Comparison of ENCODE assay signal across 8 mouse cellular contexts in genomic region chr8:125910365-125911228, GRCm38 (mm10). TPM values are rescaled to one million over a fixed set of nuclear protein-coding genes. Genes with fewer than 3 reads are reported as not detected.
DNase-seq lines count a peak whose midpoint lies in the region; ATAC-seq and TF ChIP-seq lines count a peak whose summit lies in the region.

Gene Map3k21, plus strand, starts transcription at chr8:125910450.

- H3K27me3 ChIP-seq in forebrain, embryonic 10.5 days (ENCODE audit: poor library complexity, severe bottlenecking) = peaks cover 86% of the 10 kb centered on the region
- peaks cover 86% of the 10 kb centered on the region for H3K27me3 ChIP-seq in hindbrain, embryonic 13.5 days
- H3K27me3 ChIP-seq in lung, embryonic 14.5 days (ENCODE audit: insufficient read depth, low read length) = peaks cover 46% of the 10 kb centered on the region
- H3K27me3 ChIP-seq in stomach, embryonic 15.5 days (replicated peaks) = peaks cover 33% of the 10 kb centered on the region

- peak within 1 kb of the TSS; percentile 75 for H3K9ac ChIP-seq in hindbrain, embryonic 13.5 days
- peak within 1 kb of the TSS; percentile 48 for H3K9ac ChIP-seq in lung, embryonic 14.5 days
- H3K9ac ChIP-seq in stomach, embryonic 15.5 days = peak within 1 kb of the TSS; percentile 46

- no peak within 1 kb of the TSS; the same call in 1 of the 2 replicates for H3K27ac ChIP-seq in forebrain, embryonic 10.5 days
- H3K27ac ChIP-seq in hindbrain, embryonic 13.5 days = no peak within 1 kb of the TSS
- H3K27ac ChIP-seq in lung, embryonic 14.5 days (ENCODE audit: low read depth) = peak within 1 kb of the TSS; percentile 45; the same call in 1 of the 2 replicates
- peak within 1 kb of the TSS; percentile 66 for H3K27ac ChIP-seq in stomach, embryonic 15.5 days

- H3K4me1 ChIP-seq in forebrain, embryonic 10.5 days = peaks cover 22% of the 10 kb centered on the region
- H3K4me1 ChIP-seq in hindbrain, embryonic 13.5 days (replicated peaks) = peaks cover 19% of the 10 kb centered on the region
- H3K4me1 ChIP-seq in lung, embryonic 14.5 days (ENCODE audit: insufficient read depth) = no peaks in the 10 kb centered on the region
- peaks cover 21% of the 10 kb centered on the region for H3K4me1 ChIP-seq in stomach, embryonic 15.5 days

- WGBS in forebrain, embryonic 10.5 days = under 1% methylated on average over 93 of the region's 93 CpGs
- 2% methylated on average over 88 of the region's 93 CpGs for WGBS in hindbrain, embryonic 13.5 days
- WGBS in lung, embryonic 14.5 days = under 1% methylated on average over 91 of the region's 93 CpGs
- under 1% methylated on average over 93 of the region's 93 CpGs for WGBS in stomach, embryonic 15.5 days

- peak; percentile 49 for ATAC-seq in hindbrain, embryonic 13.5 days (ENCODE audit: low FRiP score)
- peak; percentile 53 for ATAC-seq in lung, embryonic 14.5 days (ENCODE audit: insufficient read depth)
- ATAC-seq in stomach, embryonic 15.5 days (ENCODE audit: insufficient read depth, low FRiP score, low read depth) = 0 out of 2 replicates have a peak, but pooled peaks have one; percentile 12

- H3K4me3 ChIP-seq in forebrain, embryonic 10.5 days = peak within 1 kb of the TSS; percentile 63
- H3K4me3 ChIP-seq in hindbrain, embryonic 13.5 days = peak within 1 kb of the TSS; percentile 57
- peak within 1 kb of the TSS; percentile 60 for H3K4me3 ChIP-seq in lung, embryonic 14.5 days (ENCODE audit: low read depth, low read length)
- peak within 1 kb of the TSS; percentile 53 for H3K4me3 ChIP-seq in stomach, embryonic 15.5 days (replicated peaks)

- H3K4me2 ChIP-seq in hindbrain, embryonic 13.5 days = peak within 1 kb of the TSS; percentile 97
- peak within 1 kb of the TSS; percentile 76 for H3K4me2 ChIP-seq in lung, embryonic 14.5 days
- peak within 1 kb of the TSS; percentile 98 for H3K4me2 ChIP-seq in stomach, embryonic 15.5 days

- TF ChIP-seq CTCF in lung, embryonic 14.5 days (IDR thresholded peaks at IDR 0.05; ENCODE audit: low read depth) = no peak

- no peaks in the 10 kb centered on the region for H3K9me3 ChIP-seq in forebrain, embryonic 10.5 days
- H3K9me3 ChIP-seq in hindbrain, embryonic 13.5 days = no peaks in the 10 kb centered on the region
- H3K9me3 ChIP-seq in lung, embryonic 14.5 days (ENCODE audit: low read depth, low read length) = peaks cover 3% of the 10 kb centered on the region; the same call in 1 of the 2 replicates
- no peaks in the 10 kb centered on the region for H3K9me3 ChIP-seq in stomach, embryonic 15.5 days

- H3K36me3 ChIP-seq in forebrain, embryonic 10.5 days (replicated peaks) = no peaks in the 10 kb centered on the region
- H3K36me3 ChIP-seq in hindbrain, embryonic 13.5 days = no peaks in the 10 kb centered on the region
- no peaks in the 10 kb centered on the region for H3K36me3 ChIP-seq in lung, embryonic 14.5 days (ENCODE audit: insufficient read depth)
- H3K36me3 ChIP-seq in stomach, embryonic 15.5 days = no peaks in the 10 kb centered on the region

- DNase-seq in cerebellum, adult 11-12 months = peak; percentile 43
- no peak for DNase-seq in cerebellum, adult 11 months
- peak; percentile 42 for DNase-seq in adrenal gland, postnatal 10 days
- peak; percentile 44 for DNase-seq in forebrain, embryonic 10.5 days (ENCODE audit: extremely low spot score, low spot score)
- DNase-seq in lung, embryonic 14.5 days = peak; percentile 48
- DNase-seq in spleen, postnatal 36 days (ENCODE audit: low spot score in 2 of 2) = no peak

RNA-seq across cellular contexts. Expression of gene Map3k21, which starts in this region (rescaled TPM):
- 1 to 10 TPM; 1.1 TPM for total RNA-seq in adrenal gland, postnatal 10 days (2021)
- not detected in 2 replicates for polyA plus RNA-seq in forebrain, embryonic 10.5 days (2016; fragmentation: Nextera tagmentation; extraction: Ambion mirVana)
- 0.29 and 0.48 TPM in 2 replicates for polyA plus RNA-seq in hindbrain, embryonic 13.5 days (2015; fragmentation: Nextera tagmentation; extraction: Ambion mirVana)
- 4.1 and 5.3 TPM in 2 replicates for polyA plus RNA-seq in lung, embryonic 14.5 days (2014; fragmentation: Nextera tagmentation; extraction: Ambion mirVana)
- 1.7 and 2.3 TPM in 2 replicates for polyA plus RNA-seq in stomach, embryonic 15.5 days (2015; fragmentation: Nextera tagmentation; extraction: Ambion mirVana)

Comparison
In these comparisons a context has a peak if more than half of its experiments do, and no peak if none do; other contexts are left out.
1. DNase-seq: peak in cerebellum, adult 11-12 months (single experiment), adrenal gland, postnatal 10 days (single experiment) and lung, embryonic 14.5 days (single experiment); none in cerebellum, adult 11 months (single experiment) and spleen, postnatal 36 days (0 of 2).
2. Peak in DNase-seq and H3K4me3 ChIP-seq in forebrain, embryonic 10.5 days; RNA of the gene not detected or under 1 TPM.
3. Peak in ATAC-seq, H3K4me3 ChIP-seq, H3K9ac ChIP-seq and H3K4me2 ChIP-seq in hindbrain, embryonic 13.5 days; RNA of the gene not detected or under 1 TPM.
4. H3K27ac ChIP-seq: peak in lung, embryonic 14.5 days (single experiment) and stomach, embryonic 15.5 days (single experiment); none in forebrain, embryonic 10.5 days (single experiment) and hindbrain, embryonic 13.5 days (single experiment).
5. Peak in every context shown above with its lines, with median percentiles within 50 percentile points of each other: H3K4me3 ChIP-seq, ATAC-seq, H3K4me2 ChIP-seq and H3K9ac ChIP-seq.